Mouse (Mus musculus) left cerebral cortex, postnatal 36 days (tissue): ENCODE measurements around the gene Tmem131. TPM values are rescaled to one million over a fixed set of nuclear protein-coding genes. Genes with fewer than 3 reads are reported as not detected.

Experiments
- DNase-seq, 2 experiments: peaks; one replicate each; pipeline ENCODE4 v3.0.0; 2021 to 2022; ENCODE audit warnings: low spot score in 2 of 2, mixed read lengths in 1 of 2
- intact Hi-C: fragments of 180-260 bp; cut with DNase I; formaldehyde crosslinking; loops from one replicate; pipeline ENCODE4 v1.15.1; 2025
- total RNA-seq, 2 experiments: library from RNA; stranded (reverse); gene quantifications; 2 replicates each; pipeline ENCODE4 v1.2.3; 2021

Tmem131 gene
- total RNA-seq, result 10 to 100 TPM; 49.7 to 65.2 TPM

DNA sequence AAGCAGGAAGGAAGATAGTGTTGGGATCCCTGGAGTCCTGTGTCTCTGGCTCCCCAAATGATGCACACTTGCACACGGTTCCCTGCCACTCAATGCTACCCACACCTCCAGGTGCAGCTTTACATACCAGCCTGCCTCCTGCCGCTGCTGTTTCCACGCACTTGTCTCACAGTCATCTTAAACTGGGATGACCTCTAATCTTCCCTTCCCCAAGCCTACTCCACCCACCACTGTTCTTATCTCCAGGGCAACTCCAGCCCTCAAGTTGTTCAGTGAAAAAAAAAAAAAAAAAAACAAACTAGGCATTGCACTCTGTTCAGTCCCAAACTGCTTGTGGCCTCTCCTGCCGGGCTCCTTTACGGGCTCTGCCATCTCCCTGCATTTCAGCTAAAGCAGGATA, at the start of gene Tmem131:
Gene Tmem131 (minus strand): TSS at position 14 of the 400 bp plus-strand sequence.
- intact Hi-C loops, result no loop called here
- DNase-seq, result no peak

DNA sequence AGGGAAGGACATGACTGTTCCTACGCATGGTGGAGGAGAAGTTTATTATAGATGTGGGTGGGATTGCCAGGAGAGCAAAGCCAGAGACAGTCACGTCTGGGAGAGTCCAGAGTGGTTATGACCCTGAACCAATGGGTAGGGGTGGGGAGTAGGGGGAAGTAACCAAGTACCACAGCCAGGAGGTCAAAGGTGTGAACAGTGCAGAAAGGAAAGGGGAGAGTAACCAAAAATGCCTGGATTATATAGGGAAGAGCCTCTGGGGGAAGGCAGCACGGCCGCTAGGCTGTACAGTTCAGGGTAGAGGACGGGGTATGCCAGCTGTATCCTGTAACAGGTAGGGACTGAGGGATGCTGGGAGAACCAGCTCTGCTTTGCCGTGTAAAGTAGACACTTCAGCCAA, 45.1 kb upstream of the Tmem131 start:
- DNase-seq, result no peak
- intact Hi-C loops, result no loop called here

DNA sequence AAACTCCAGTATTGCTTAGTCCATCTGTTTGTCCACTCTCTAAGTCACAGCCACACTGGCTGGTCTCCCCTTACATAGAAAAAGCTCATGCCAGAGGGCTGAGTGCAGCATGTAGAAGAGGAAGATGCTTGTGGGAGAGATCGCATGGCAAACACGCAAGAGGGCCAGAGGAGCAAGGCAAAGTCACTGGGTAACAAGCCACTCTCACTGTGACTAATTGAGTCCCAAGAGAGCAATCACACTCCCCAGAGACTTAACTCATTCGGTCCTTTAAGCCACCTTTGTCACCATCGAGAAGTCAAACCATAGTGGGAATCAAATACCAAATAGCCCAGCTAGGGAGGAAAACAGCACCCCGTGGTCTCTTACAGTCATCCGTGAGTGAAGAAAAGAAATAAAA, 44.7 kb upstream of the Tmem131 start:
- intact Hi-C loops, result no loop called here
- DNase-seq, result no peak

DNA sequence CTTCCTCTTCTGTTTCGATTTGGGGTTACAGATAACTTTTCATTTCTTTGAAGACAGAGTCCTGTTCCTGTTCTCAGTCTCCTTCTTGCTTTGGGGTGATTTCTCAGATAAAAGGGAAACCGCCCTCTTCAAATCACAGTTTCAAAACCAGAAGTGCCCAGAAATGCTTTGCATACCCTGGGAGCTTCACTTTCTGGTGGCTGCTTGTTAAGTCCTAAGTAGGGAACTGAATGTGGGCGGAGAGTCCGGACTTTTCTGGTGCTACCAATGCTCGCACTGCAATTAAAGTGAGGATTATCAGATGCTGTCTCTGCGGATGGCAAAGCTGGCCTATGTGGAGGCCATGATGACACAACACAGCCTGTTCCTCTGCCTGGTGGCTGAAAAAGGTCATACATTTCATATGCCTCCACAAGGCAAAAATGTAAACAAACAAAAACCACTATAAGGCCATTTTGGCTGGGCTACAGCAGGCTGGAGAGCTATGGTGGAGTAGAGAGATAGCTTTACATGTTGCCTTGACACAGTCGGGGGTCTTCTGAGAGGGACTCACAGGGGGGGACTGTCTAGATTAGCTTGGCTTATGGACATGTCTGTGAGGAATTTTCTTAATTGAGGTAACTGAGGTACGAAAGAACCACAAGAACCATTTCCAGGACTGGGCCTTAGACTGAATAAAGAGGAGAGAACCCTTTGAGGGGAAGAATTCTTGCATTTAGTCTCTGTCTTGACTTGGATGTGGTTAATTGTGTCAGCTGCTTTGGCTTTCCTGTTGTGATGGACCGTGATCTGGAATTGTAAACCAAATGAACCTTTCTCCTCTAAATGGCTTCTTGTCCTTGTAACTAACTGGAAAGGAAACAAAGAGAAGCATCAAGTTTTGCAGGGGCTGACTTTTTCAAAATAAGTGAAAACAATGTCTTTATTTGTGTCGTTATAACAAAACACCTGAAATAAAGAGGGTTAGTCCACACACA, 44.0 kb upstream of the Tmem131 start:
- no peak for DNase-seq
- intact Hi-C loops, result no loop called here

DNA sequence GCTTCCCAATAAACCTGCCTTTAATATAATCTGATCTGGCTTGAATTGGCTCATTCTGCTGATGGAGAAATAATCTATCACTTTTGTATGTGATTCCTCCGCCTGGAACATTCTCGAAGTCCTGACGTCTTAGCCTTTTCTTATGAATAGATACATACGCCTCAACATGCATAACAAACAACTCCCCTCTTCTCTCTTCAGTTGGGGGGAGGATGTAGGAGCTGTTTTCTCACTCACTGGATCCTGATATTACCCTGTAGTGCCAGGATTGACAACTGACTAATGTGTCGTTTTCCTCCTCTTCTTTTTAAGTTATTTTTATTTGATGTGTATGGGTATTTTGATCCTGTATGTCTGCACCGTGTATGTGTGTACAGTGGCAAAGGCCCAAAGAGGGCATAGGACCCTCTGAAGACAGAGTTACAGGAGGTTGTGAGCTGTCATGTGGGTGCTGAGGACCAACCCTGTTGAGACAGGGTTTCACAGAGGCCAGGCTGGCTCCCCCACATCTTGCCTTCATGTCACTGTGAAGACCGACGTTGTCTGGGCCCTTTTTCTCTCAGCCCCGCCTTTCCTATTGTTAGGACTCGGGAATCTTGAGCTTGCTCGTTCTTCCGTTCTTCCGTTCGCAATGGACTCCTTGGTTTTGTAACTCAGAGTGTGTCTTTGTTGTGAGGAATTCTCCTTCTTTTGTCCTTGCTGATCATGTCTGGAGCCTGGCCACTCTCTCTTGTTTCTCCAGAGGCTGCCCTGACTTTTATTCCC, 43.1 kb upstream of the Tmem131 start:
- intact Hi-C loops, result no loop called here
- no peak for DNase-seq

DNA sequence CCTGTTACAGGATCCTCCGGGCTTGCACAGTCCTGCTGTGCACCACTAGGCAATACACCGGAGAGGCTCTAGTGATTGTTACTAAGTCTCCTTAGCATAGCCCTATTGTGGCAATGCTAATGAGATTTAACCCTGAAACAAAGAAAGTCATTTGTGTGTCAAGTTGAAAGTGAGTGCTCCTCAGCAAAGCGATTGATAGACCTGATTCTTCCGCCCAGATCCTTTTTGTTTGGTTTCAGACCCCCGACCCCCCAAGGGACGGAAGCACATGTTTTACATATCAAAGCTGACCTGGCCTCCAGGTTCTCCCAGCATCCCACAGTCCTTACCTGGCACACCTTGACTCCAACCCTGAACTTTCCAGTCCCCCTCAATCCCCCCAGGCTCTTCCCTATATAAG, 42.4 kb upstream of the Tmem131 start:
- intact Hi-C loops, result no loop called here
- no peak for DNase-seq

DNA sequence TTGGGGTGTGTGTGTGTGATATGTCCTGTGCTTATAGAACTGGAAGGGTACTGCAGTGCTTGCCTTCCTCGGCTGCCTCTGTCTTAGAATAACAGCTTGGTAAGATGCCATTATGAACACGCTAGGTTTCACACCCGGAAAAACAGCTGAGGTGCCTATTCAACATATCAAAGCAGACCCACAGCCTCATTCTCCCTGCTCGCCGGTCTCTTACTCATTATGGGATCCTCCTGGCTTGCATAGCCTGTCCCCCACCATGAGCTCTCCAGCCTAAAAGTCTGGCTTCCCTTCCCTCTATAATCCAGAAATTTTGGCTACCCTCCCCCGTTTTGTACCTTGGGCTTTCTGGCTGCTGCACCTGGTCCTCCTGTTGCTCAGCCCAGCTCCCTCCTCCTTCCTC, 40.9 kb upstream of the Tmem131 start:
- intact Hi-C loops, result no loop called here
- DNase-seq, result no peak

DNA sequence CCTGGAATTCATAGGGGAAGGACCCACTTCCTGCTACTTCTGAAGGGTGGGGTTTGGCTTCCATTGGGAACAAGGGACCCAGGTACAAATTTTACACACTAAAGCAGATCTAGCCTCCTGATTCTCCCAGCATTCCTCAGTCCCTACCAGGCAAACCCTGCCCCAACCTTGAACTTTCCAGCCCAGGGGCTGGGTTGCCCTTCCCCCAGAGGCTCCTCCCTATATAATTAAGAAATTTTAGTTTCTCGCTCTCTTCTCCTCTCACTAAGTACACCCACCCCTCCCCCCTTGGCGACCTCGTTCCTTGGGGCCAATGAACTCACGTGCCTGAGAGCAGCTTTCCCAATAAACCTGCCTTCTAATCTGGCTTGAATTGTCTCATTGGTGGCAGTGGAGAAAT, 40.3 kb upstream of the Tmem131 start:
- no peak for DNase-seq

DNA sequence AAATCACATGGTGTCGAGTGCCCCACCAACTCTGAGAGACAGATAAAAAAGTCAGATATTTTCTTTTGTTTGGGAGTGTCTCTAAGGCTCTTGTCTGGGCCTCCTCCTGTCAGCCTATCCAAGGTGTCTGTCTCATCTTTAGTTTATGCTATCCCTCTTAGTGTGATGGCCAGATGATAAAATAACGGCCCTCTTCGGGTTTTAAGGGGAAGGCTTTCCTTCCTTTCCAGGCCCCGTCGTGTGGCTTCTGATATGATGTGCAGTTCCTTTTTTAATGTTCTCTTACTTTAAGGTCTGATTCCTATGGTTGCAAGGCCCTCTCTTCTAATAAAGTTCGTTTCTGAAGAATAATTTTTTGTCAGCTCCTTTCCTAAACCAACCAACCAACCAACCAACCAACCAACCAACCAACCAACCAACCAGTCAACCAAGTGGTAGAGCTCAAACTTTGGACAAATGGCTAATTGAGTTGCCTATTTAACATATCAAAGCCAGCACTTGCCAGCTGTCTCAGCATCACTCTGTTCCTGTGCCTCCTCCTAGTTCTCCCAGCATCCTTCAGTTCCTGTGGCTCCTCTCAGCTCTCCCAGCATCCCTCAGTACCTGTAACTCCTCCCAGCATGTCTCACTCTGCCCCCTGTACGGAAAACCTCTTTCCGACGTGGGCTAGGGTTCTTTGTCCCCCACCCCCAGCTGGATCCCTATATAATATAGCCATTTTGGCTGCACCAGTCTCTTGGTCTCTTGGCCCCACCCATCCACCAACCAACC, 38.9 kb upstream of the Tmem131 start:
- no peak for DNase-seq
- intact Hi-C loops, result no loop called here

More for the DNA sequence above, 40.3 kb upstream of the Tmem131 start:
- intact Hi-C loops, result no loop called here

DNA sequence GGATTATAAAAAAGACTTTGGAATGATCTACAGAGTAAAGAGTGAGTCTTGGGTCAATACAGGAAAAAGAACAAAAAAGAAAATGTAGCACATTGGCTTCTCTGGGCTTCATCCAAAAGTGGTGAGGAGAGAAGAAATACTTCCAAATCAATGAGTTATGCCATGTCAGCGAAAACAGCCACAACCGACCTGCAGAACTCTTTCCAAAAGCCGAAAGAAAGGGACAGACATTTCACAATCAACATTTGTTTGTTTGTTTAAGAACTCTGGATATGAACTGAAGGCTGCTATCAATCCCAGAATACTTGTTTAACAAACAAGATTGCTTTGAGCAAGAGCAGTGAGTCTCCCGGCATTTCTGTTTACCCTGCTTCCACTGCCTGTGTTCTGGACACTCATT, 33.3 kb upstream of the Tmem131 start:
- intact Hi-C loops, result no loop called here
- no peak for DNase-seq

DNA sequence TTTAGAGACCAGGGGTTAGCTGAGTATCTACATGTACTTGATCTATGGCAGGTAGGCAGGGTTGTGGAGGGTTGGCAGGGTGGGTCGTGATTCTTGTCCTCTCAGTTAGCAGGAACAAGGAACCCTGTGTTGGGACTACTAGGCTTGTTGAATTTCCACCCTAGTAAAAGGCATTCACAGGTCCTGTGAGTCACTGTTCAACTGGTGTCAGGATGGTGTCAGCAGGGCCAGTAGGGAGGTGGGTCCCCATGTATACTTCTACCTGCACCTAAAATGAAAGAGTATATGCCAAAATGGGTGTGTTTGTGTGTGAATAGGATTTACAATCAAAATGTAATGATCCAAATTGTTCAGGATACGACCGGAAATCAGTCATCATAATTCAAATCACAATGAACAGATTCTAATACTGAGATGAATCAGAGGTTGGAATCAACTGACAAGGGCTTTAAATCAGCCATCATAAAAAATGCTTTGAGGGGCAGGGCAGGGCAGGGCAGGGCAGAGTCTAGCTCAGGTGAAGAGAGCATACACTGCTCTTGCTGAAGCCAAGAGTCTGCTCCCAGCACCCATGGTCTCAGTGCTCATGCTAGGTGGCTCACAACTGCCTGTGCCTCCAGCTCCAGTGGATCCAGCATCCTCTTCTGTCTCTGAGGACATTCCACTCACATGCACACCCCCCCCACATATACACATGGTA, 27.6 kb upstream of the Tmem131 start:
- DNase-seq, result no peak
- intact Hi-C loops, result no loop called here

DNA sequence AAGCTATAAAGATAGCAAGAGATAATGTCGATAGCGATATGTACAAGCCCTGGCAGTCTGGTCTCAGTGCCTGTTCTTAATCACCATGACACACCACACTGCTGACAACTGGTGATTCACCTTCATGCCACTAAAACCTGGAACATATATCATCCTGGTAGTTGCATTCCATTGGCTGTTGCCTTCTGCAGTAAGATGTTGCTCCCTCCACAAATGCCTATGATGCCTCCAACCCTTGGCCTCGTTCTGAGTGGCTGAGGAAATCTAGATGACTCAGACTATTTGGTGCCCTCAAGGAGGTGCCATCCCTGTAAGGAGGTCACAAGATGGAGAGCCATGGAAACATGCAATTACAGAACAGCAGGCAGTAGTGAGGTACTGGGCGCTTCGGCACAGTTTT, 22.4 kb upstream of the Tmem131 start:
- intact Hi-C loops, result no loop called here
- no peak for DNase-seq

DNA sequence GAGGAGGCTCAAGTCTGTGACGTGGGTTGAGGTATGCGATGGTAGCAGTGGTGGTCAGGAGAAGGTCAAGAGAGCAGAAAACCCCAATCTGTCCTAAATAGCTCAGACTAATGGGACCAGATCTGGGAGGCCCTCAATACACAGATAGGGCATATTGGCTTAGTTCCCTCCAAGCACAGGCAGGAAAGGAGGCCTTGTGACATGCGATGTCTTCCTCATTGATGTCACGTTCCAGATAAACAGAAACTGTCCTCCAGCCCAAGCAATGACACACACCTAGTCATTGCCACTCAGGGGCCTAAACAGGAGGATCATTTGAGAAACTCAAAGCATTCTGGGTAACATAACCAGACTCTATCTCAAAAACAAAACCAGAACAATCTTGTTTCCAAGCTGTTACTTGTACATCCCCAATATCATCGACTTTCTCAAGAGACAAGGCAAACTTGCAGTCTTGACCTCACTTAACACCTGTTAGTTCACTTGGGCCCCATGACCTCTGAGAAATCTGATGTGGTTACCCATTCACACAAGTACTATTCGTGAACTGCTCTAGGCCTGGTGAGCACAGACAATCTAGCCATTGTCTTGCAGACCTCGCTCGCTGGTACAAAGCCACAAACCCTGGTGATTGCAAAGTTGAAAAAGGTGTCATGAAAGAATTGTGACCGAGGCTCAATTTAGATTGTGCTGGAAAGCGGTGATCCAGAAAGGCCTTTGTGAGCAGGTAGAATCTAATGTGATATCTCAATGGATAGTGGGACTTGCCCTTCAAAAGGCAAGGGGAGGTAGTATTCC, 19.1 kb upstream of the Tmem131 start:
- no peak for DNase-seq
- intact Hi-C loops, result no loop called here

DNA sequence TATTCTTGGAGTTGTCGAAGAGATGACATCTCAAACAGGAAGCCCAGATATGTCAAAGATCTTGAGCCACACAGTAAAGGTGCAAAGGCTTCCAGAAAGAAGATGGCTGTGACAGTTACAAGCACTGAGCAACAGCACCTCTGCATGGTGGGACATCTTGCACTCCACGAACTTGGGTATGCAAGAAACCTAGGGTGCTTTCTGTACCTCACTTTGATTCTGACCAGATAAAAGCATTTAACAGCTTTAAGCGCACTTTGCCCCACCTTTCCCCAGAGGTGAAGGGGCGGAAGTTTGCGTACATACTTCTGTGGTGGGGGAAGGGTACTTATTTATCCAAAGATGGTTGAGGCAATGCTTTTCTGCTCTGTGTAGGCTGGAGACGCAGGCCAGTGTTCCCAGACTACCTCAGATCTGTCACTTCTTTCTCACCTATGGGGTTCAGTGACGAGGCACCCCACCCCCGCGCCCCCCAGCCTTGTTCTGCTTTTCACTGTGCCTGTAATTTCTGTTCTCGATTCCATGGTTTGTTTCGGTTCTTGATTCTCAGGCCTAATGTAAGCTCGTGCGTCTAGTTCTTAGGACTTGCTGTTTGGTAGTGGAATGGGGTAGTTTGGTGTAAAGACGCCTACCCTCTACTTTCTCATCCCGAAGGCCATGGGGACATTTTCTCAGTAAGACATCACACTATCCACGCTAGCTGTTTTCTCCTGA, 17.2 kb upstream of the Tmem131 start:
- intact Hi-C loops, result no loop called here

DNA sequence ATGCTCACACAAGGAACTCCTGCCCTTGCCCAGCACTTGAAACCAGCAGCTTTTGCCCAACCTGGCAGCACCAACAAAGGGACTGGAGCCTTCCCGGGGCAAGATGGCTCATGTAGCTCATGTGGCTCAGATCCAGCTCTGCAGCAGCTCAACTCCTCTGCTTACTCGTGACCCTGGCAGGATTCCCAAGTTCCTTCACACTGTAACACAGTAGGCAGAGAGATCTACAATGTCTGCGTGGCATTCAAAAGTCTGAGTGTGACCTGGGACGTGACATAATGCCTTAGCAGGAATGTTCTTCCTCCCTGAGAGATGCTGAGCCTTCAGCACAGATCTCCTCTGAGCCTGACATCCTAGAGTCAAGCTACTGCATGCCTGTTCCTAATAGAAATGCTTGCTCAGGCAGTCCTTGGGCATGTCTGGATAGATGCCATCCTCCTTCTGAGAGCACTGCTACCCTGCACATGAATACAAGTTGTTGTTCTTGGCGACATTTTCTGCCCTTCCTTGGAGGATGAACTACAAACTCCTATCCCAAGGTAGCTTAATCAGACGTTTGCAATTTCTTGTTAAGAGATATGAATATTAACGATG, 6.2 kb upstream of the Tmem131 start:
- intact Hi-C loops, result no loop called here
- DNase-seq, result no peak

More for the DNA sequence above, 17.2 kb upstream of the Tmem131 start:
- no peak for DNase-seq

DNA sequence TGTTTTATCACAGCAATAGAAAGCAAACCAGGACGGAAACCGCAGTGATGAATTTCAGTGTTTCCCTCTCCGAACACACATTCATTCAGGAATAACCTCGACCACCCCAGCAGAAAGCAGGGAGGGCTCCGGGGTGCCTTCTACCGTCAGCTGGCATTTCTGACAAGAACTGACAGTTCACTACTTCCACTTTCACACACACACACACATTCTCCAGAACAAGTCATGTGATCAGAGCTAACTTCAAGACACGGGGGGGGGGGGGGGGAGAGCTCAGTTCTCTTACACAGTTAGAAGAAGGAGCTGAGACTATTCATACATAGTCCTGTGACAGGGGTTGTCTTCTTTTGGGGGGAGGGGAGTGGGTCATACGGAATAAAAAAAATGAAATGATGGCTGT, 4.0 kb upstream of the Tmem131 start:
- intact Hi-C loops, result no loop called here

DNA sequence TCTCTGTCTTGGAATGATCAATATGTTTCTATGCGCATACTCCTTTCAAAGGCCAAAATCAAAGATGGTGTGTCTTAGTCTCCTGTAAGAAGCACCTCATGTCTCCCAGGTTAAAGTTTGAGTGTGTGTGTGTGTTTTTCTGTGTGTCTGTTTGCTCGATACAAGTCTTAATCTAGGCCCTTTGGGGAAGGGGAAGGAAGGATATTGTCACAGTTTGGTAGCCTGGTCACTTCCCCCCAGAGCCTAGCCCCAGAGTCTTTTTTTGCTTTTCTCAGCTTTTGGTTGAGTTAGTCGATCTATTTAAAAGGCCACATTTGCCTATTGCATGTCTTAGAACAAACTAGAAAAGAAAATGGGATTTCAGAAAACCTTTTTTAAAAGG, 3.1 kb downstream of the Tmem131 start:
- intact Hi-C loops, result no loop called here
- no peak for DNase-seq

More for the DNA sequence above, 4.0 kb upstream of the Tmem131 start:
- DNase-seq, result no peak
